ENCODE assay signal across 21 mouse cellular contexts in the genomic region with DNA sequence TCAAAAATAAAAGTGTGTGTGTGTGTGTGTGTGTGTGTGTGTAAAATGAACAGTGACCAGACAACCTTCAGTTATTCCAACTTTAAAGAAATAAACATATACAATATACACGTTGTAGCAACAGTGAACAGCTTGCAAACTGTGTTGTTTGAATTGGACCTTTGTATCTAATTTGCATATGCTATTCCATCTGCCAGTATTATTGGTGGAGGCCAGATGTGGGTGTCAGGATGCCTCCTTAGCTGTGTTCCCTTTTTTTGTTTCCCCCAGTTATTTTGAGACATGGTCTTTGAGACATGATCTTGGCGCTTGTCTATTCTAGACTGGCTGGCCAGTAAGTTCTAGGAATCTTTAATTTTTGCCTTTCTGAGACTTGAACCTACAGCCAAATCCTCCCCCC. TPM values are rescaled to one million over a fixed set of nuclear protein-coding genes. Genes with fewer than 3 reads are reported as not detected.
A peak's percentile ranks its signal among the peaks of the same experiment; 100 is the strongest.
DNase-seq lines count a peak whose midpoint lies in the region; ATAC-seq and TF ChIP-seq lines count a peak whose summit lies in the region.
"Had no signal": no experiment of that assay in that cellular context is flagged by ENCODE, and none has a peak within 500 bp of the region (broad histone marks: within the 10 kb centered on the region; RNA-seq: fewer than 3 reads in every experiment).

No protein-coding gene starts in this region.

- DNase-seq in adrenal gland, postnatal 4 days (ENCODE audit: low spot score in 2 of 2), result no peak
- DNase-seq in gastrocnemius, postnatal 10 days, result no peak
- DNase-seq: adrenal gland, postnatal 36 days; cerebellum, adult 2 months; kidney, adult 11 months; layer of hippocampus, postnatal 36 days; right cerebral cortex, adult 18-20 months; thymus, postnatal 25 days had no signal

- H3K36me3 ChIP-seq in intestine, embryonic 15.5 days, result no peaks in the 10 kb centered on the region
- no peaks in the 10 kb centered on the region for H3K36me3 ChIP-seq in intestine, embryonic 16.5 days (ENCODE audit: control insufficient read depth, insufficient read depth, low read length)
- H3K36me3 ChIP-seq in neural tube, embryonic 13.5 days, result peaks cover 4% of the 10 kb centered on the region
- peaks cover 4% of the 10 kb centered on the region for H3K36me3 ChIP-seq in neural tube, embryonic 15.5 days
- peaks cover 3% of the 10 kb centered on the region; the same call in 1 of the 2 replicates for H3K36me3 ChIP-seq in small intestine, adult 2 months (ENCODE audit: control insufficient read depth, insufficient read depth, low read length)
- H3K36me3 ChIP-seq: hindbrain, embryonic 15.5 days; midbrain, embryonic 15.5 days had no signal

- TF ChIP-seq CTCF in embryonic fibroblast, embryonic 13.5 days (IDR thresholded peaks at IDR 0.05; ENCODE audit: borderline replicate concordance, insufficient read depth, low read length), result no peak
- TF ChIP-seq CTCF in small intestine, adult 2 months (IDR thresholded peaks at IDR 0.05; ENCODE audit: extremely low read depth, insufficient read length, insufficient replicate concordance, low read depth, low read length), result no peak

- 0 out of 2 replicates have a peak, but pooled peaks cover 4% of the 10 kb centered on the region for H3K4me1 ChIP-seq in intestine, embryonic 15.5 days (replicated peaks)
- peaks cover 12% of the 10 kb centered on the region for H3K4me1 ChIP-seq in intestine, embryonic 16.5 days (ENCODE audit: control insufficient read depth, insufficient read depth, low read length)
- peaks cover 18% of the 10 kb centered on the region for H3K4me1 ChIP-seq in neural tube, embryonic 13.5 days (replicated peaks)
- H3K4me1 ChIP-seq in neural tube, embryonic 15.5 days, result peaks cover 14% of the 10 kb centered on the region
- peaks cover 6% of the 10 kb centered on the region; the same call in 1 of the 2 replicates for H3K4me1 ChIP-seq in embryonic fibroblast, embryonic 13.5 days (ENCODE audit: control insufficient read depth, insufficient read depth, low read length)
- peaks cover 4% of the 10 kb centered on the region for H3K4me1 ChIP-seq in small intestine, adult 2 months (ENCODE audit: control insufficient read depth, insufficient read depth, insufficient read length, low read length)

- no peak overlapping the region for H3K27ac ChIP-seq in intestine, embryonic 15.5 days
- H3K27ac ChIP-seq in intestine, embryonic 16.5 days (ENCODE audit: low read length), result no peak overlapping the region
- H3K27ac ChIP-seq in neural tube, embryonic 13.5 days (replicated peaks), result no peak overlapping the region
- no peak overlapping the region for H3K27ac ChIP-seq in neural tube, embryonic 15.5 days (replicated peaks)
- H3K27ac ChIP-seq in embryonic fibroblast, embryonic 13.5 days (ENCODE audit: insufficient read depth, low read length), result no peak overlapping the region
- 0 out of 2 replicates have a peak overlapping the region, but pooled peaks have one; percentile 31 for H3K27ac ChIP-seq in small intestine, adult 2 months (ENCODE audit: insufficient read depth, low read depth, low read length)
- H3K27ac ChIP-seq: forebrain, embryonic 15.5 days; hindbrain, embryonic 15.5 days; kidney, postnatal 0 days; layer of hippocampus, adult 2 months; midbrain, embryonic 15.5 days had no signal

- 78% methylated on average over 2 of the region's 2 CpGs for WGBS in intestine, embryonic 15.5 days
- WGBS in intestine, embryonic 16.5 days, result 80% methylated on average over 2 of the region's 2 CpGs
- WGBS in neural tube, embryonic 13.5 days, result 72% methylated on average over 2 of the region's 2 CpGs
- WGBS in neural tube, embryonic 15.5 days, result 82% methylated on average over 2 of the region's 2 CpGs
- WGBS in small intestine, adult 2 months, result 51% methylated on average over 2 of the region's 2 CpGs

- peak overlapping the region; percentile 59; the same call in 1 of the 2 replicates for H3K4me2 ChIP-seq in intestine, embryonic 15.5 days (replicated peaks)
- no peak overlapping the region for H3K4me2 ChIP-seq in intestine, embryonic 16.5 days (ENCODE audit: low read depth, low read length)
- 0 out of 2 replicates have a peak overlapping the region, but pooled peaks have one; percentile 74 for H3K4me2 ChIP-seq in neural tube, embryonic 13.5 days
- no peak overlapping the region for H3K4me2 ChIP-seq in neural tube, embryonic 15.5 days

- TF ChIP-seq POLR2A in embryonic fibroblast, embryonic 13.5 days (IDR thresholded peaks at IDR 0.05; ENCODE audit: low read depth, low read length), result no peak
- no peak for TF ChIP-seq POLR2A in small intestine, adult 2 months (IDR thresholded peaks at IDR 0.05; ENCODE audit: low read depth, low read length)

- ATAC-seq in intestine, embryonic 15.5 days, result no peak
- no peak for ATAC-seq in intestine, embryonic 16.5 days
- ATAC-seq in neural tube, embryonic 13.5 days (ENCODE audit: low read depth), result no peak
- ATAC-seq in neural tube, embryonic 15.5 days (ENCODE audit: low FRiP score), result no peak
- ATAC-seq: forebrain, embryonic 15.5 days; lung, postnatal 0 days; midbrain, embryonic 15.5 days had no signal

- H3K9me3 ChIP-seq in intestine, embryonic 15.5 days, result no peaks in the 10 kb centered on the region
- no peaks in the 10 kb centered on the region for H3K9me3 ChIP-seq in intestine, embryonic 16.5 days (ENCODE audit: control insufficient read depth, low read length)
- no peaks in the 10 kb centered on the region for H3K9me3 ChIP-seq in neural tube, embryonic 13.5 days
- no peaks in the 10 kb centered on the region for H3K9me3 ChIP-seq in neural tube, embryonic 15.5 days (replicated peaks)
- H3K9me3 ChIP-seq: forebrain, embryonic 15.5 days; heart, embryonic 12.5 days; hindbrain, embryonic 15.5 days; midbrain, embryonic 15.5 days had no signal

- no peak overlapping the region for H3K9ac ChIP-seq in intestine, embryonic 15.5 days
- no peak overlapping the region for H3K9ac ChIP-seq in intestine, embryonic 16.5 days (ENCODE audit: low read depth, low read length)
- no peak overlapping the region for H3K9ac ChIP-seq in neural tube, embryonic 13.5 days
- no peak overlapping the region for H3K9ac ChIP-seq in neural tube, embryonic 15.5 days (replicated peaks)
- H3K9ac ChIP-seq: heart, embryonic 12.5 days; hindbrain, embryonic 15.5 days had no signal

- H3K27me3 ChIP-seq in intestine, embryonic 15.5 days (replicated peaks), result no peaks in the 10 kb centered on the region
- no peaks in the 10 kb centered on the region for H3K27me3 ChIP-seq in intestine, embryonic 16.5 days (replicated peaks; ENCODE audit: control insufficient read depth, insufficient read depth, low read length)
- H3K27me3 ChIP-seq in neural tube, embryonic 13.5 days, result no peaks in the 10 kb centered on the region
- no peaks in the 10 kb centered on the region for H3K27me3 ChIP-seq in neural tube, embryonic 15.5 days (replicated peaks)
- no peaks in the 10 kb centered on the region for H3K27me3 ChIP-seq in small intestine, adult 2 months (ENCODE audit: control insufficient read depth, insufficient read depth, low read length)
- H3K27me3 ChIP-seq: forebrain, embryonic 15.5 days; heart, embryonic 12.5 days; hindbrain, embryonic 15.5 days; midbrain, embryonic 15.5 days had no signal

- no peak overlapping the region for H3K4me3 ChIP-seq in intestine, embryonic 15.5 days (replicated peaks)
- H3K4me3 ChIP-seq in intestine, embryonic 16.5 days (ENCODE audit: low read length), result no peak overlapping the region
- H3K4me3 ChIP-seq in neural tube, embryonic 13.5 days, result no peak overlapping the region
- H3K4me3 ChIP-seq in neural tube, embryonic 15.5 days (replicated peaks), result no peak overlapping the region
- peak overlapping the region; percentile 97; the same call in 1 of the 2 replicates for H3K4me3 ChIP-seq in embryonic fibroblast, embryonic 13.5 days (ENCODE audit: insufficient read depth, low read length)
- no peak overlapping the region for H3K4me3 ChIP-seq in small intestine, adult 2 months (ENCODE audit: low read depth, low read length)

RNA-seq across cellular contexts. Expression of a gene that starts 1.8 kb away (rescaled TPM):
- 39.7 and 41.2 TPM in 2 replicates for polyA plus RNA-seq in intestine, embryonic 15.5 days (2015; fragmentation: Nextera tagmentation; extraction: Ambion mirVana)
- 43.0 and 45.9 TPM in 2 replicates for polyA plus RNA-seq in intestine, embryonic 16.5 days (2015; fragmentation: Nextera tagmentation; extraction: Ambion mirVana)
- 31.2 and 32.8 TPM in 2 replicates for polyA plus RNA-seq in neural tube, embryonic 13.5 days (2015; fragmentation: Nextera tagmentation; extraction: Ambion mirVana)
- 31.4 and 32.6 TPM in 2 replicates for polyA plus RNA-seq in neural tube, embryonic 15.5 days (2015; fragmentation: Nextera tagmentation; extraction: Ambion mirVana)
- 43.5 and 45.9 TPM in 2 replicates for polyA plus RNA-seq in embryonic fibroblast, embryonic 13.5 days (2011; ENCODE audit: insufficient read length, low read depth, missing spikeins)
- polyA plus RNA-seq in small intestine, adult 2 months (2012; rRNA removed), result 9.6 and 14.6 TPM in 2 replicates
- 10 to 100 TPM; 23.2 to 25.9 TPM for total RNA-seq in adrenal gland, postnatal 4 days (2021)
- total RNA-seq in gastrocnemius, postnatal 10 days (2021), result 1 to 10 TPM; 6.3 to 9.9 TPM

RNA-seq across cellular contexts. Expression of a gene that starts 58.4 kb away (rescaled TPM):
- 12.4 and 15.0 TPM in 2 replicates for polyA plus RNA-seq in intestine, embryonic 15.5 days (2015; fragmentation: Nextera tagmentation; extraction: Ambion mirVana)
- 8.5 and 8.8 TPM in 2 replicates for polyA plus RNA-seq in intestine, embryonic 16.5 days (2015; fragmentation: Nextera tagmentation; extraction: Ambion mirVana)
- 36.8 and 38.4 TPM in 2 replicates for polyA plus RNA-seq in neural tube, embryonic 13.5 days (2015; fragmentation: Nextera tagmentation; extraction: Ambion mirVana)
- polyA plus RNA-seq in neural tube, embryonic 15.5 days (2015; fragmentation: Nextera tagmentation; extraction: Ambion mirVana), result 24.1 and 31.5 TPM in 2 replicates
- polyA plus RNA-seq in embryonic fibroblast, embryonic 13.5 days (2011; ENCODE audit: insufficient read length, low read depth, missing spikeins), result 25.2 and 32.6 TPM in 2 replicates
- 3.6 and 7.0 TPM in 2 replicates for polyA plus RNA-seq in small intestine, adult 2 months (2012; rRNA removed)
- 10 to 100 TPM; 38.2 to 39.0 TPM for total RNA-seq in adrenal gland, postnatal 4 days (2021)
- total RNA-seq in gastrocnemius, postnatal 10 days (2021), result 10 to 100 TPM; 48.9 to 51.6 TPM

Comparison
In these comparisons a context has a peak if more than half of its experiments do, and no peak if none do; other contexts are left out.
1. H3K4me2 ChIP-seq: peak in intestine, embryonic 15.5 days (single experiment) and neural tube, embryonic 13.5 days (single experiment); none in intestine, embryonic 16.5 days (single experiment) and neural tube, embryonic 15.5 days (single experiment).